Mouse (Mus musculus) right cerebral cortex, postnatal 25 days (tissue): ENCODE measurements around the gene Mras.

ENCODE experiments used
- DNase-seq: peaks from one replicate; pipeline ENCODE4 v3.0.0; 2022

Mras gene

GRCm38 (mm10) chr9:99409280-99409679 lies 27.9 kb downstream of the Mras start:
- no peak for DNase-seq

GRCm38 (mm10) chr9:99401288-99401974 lies 35.8 kb downstream of the Mras start:
- DNase-seq, result no peak

- DNase-seq, result no peak
Measured at GRCm38 (mm10) chr9:99400781-99401180, 36.4 kb downstream of the Mras start.

- DNase-seq, result no peak
Measured at GRCm38 (mm10) chr9:99397056-99397815, 39.9 kb downstream of the Mras start.

- DNase-seq, result no peak
Measured at GRCm38 (mm10) chr9:99394366-99394765, 42.8 kb downstream of the Mras start.

GRCm38 (mm10) chr9:99393146-99393545 lies 44.0 kb downstream of the Mras start:
- no peak for DNase-seq

GRCm38 (mm10) chr9:99391557-99391956 lies 45.6 kb downstream of the Mras start:
- no peak for DNase-seq

GRCm38 (mm10) chr9:99390716-99391115 lies 46.5 kb downstream of the Mras start:
- no peak for DNase-seq

- no peak for DNase-seq
Measured at GRCm38 (mm10) chr9:99390201-99390600, 47.0 kb downstream of the Mras start.

- DNase-seq, result no peak
Measured at GRCm38 (mm10) chr9:99389506-99389905, 47.7 kb downstream of the Mras start.

- DNase-seq, result no peak
Measured at GRCm38 (mm10) chr9:99388856-99389255, 48.3 kb downstream of the Mras start.

- no peak for DNase-seq
Measured at GRCm38 (mm10) chr9:99388078-99388477, 49.1 kb downstream of the Mras start.

- DNase-seq, result no peak
Measured at GRCm38 (mm10) chr9:99382556-99382955, 54.6 kb downstream of the Mras start.

- DNase-seq, result no peak
Measured at GRCm38 (mm10) chr9:99379194-99379593, 58.0 kb downstream of the Mras start.

- peak; percentile 47 for DNase-seq
Measured at GRCm38 (mm10) chr9:99376591-99377418, 60.4 kb downstream of the Mras start.

GRCm38 (mm10) chr9:99368431-99368830 lies 68.8 kb downstream of the Mras start:
- DNase-seq, result no peak

- no peak for DNase-seq
Measured at GRCm38 (mm10) chr9:99365906-99366305, 71.3 kb downstream of the Mras start.

- DNase-seq, result no peak
Measured at GRCm38 (mm10) chr9:99363076-99363475, 74.1 kb downstream of the Mras start.

GRCm38 (mm10) chr9:99361946-99362345 lies 75.2 kb downstream of the Mras start:
- no peak for DNase-seq

- DNase-seq, result no peak
Measured at GRCm38 (mm10) chr9:99359012-99359411, 78.2 kb downstream of the Mras start.

GRCm38 (mm10) chr9:99357921-99358692 lies 79.1 kb downstream of the Mras start, which contains the start of gene Esyt3:
TSS of gene Esyt3 (minus strand) at chr9:99358557.
- peak; percentile 23 for DNase-seq

- no peak for DNase-seq
Measured at GRCm38 (mm10) chr9:99357561-99357920, 79.6 kb downstream of the Mras start.

GRCm38 (mm10) chr9:99355971-99356370 lies 81.2 kb downstream of the Mras start:
- DNase-seq, result no peak
